Mouse (Mus musculus) spleen, adult 2 months (tissue): ENCODE measurements around the gene Gzmb.

ENCODE experiments used
- CTCF ChIP-seq: fragments of 200-500 bp; IDR thresholded peaks from 2 replicates; pipeline ENCODE4 v1.5.1; 2011; ENCODE audit warnings: mild to moderate bottlenecking, inconsistent platforms; ENCODE audit not compliant: insufficient read depth, insufficient read length, insufficient replicate concordance; ENCODE audit errors: extremely low read depth
- POLR2A ChIP-seq: fragments of 200-500 bp; IDR thresholded peaks from 2 replicates; pipeline ENCODE4 v1.6.1; 2011; ENCODE audit warnings: low read depth, low read length, inconsistent platforms

DNA sequence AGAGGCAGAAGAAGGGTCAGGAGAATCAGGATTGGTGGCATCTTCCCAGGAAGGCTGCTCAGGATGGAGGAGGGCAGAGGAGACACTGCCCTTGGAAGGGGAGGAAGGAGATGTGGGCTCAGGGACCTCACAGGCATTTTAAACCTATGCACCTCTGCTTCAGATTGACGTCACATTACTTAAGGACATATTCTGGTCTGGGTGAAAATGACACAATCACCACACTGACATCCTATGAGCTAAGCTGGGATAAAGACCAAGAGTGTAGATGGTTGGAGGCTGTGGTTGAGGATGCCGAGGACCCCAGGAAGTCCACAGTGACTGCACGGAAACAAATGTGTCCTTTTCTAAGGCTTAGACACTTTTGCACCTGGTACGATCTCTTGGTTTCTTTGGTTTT, 50.7 kb downstream of the Gzmb start, which contains the start of gene Gzmf:
- TF ChIP-seq POLR2A (no peak), CTCF (no peak)
